Mouse (Mus musculus): ENCODE measurements around the gene H2-Ab1. TPM values are rescaled to one million over a fixed set of nuclear protein-coding genes. Genes with fewer than 3 reads are reported as not detected.
"Not testable (repeated sequence)": the region's sequence is repeated elsewhere in the genome, so short reads cannot be mapped to it uniquely, and the experiment has no call there.

H2-Ab1 gene
- polyA plus RNA-seq, 1 experiment from 2014 or later, result 22.9 TPM

DNA sequence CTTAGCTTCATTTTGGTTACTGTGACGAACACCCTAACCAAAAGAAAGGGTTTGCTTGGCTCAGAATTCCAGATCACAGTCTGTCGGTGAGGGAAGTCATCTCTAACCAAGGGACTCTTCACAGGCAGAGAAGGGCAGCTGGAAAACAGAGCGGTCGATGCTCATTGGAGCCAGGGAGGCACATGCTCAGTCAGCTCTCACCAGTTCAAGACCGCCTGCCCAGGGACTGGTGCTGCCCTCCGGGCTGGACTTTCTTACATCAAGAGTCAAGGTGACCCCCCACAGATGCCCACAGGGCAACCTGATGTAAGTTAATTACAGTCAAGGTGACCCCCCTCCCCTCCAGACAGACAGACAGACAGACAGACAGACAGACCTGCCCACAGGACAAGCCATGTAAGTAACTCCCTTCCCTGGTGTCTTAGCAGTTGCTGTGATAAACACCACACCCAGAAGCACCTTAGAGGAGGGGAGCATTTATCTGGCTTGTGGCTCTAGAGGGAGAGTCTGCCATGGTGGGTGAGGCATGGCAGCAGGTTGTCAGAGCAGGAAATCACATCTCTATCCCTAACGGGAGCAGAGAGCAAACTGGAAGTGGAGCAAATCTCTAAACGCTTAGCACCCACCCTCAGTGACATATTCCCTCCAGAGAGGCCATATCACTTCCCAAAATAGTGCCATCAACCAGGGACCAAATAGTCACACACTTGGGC, 40.1 kb upstream of the H2-Ab1 start:
- 88% methylated on average over 8 of the region's 8 CpGs for WGBS
- no peak overlapping the region for H3K27ac ChIP-seq (ENCODE audit: low read depth, low read length)
- no peak for ATAC-seq (ENCODE audit: low FRiP score, low TSS enrichment)
- H3K9me3 ChIP-seq (ENCODE audit: control insufficient read depth, low read length), result no peaks in the 10 kb centered on the region; the same call in 1 of the 2 replicates
- no peaks in the 10 kb centered on the region for H3K36me3 ChIP-seq (ENCODE audit: control insufficient read depth, insufficient read depth, low read length)
- H3K4me3 ChIP-seq (ENCODE audit: low read length), result no peak overlapping the region
- H3K4me1 ChIP-seq (ENCODE audit: control insufficient read depth, insufficient read depth, low read length), result no peaks in the 10 kb centered on the region
- no peak overlapping the region for H3K9ac ChIP-seq (ENCODE audit: low read depth, low read length)
- no peak overlapping the region for H3K4me2 ChIP-seq (replicated peaks; ENCODE audit: low read depth, low read length)
- peaks cover 26% of the 10 kb centered on the region for H3K27me3 ChIP-seq (ENCODE audit: control insufficient read depth, insufficient read depth, low read length)

DNA sequence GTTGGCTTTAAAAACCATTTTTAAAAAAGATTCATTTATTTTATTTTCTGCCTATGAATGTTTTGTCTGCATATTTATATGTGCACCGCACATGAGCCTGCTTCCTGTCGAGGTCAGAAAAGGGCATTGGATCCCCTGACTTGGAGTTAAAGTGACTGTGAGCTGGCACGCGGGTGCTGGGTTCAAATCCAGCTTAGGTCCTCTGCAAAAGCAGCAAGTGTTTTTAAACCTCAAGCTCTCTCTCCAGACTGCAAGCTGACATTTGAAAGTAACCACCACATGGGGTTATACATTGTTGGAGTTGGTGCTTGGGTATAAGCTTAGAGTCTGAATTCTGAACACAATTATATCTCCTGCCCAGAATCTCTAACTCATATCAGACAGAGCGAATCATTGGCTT, 39.5 kb upstream of the H2-Ab1 start:
- H3K27me3 ChIP-seq (ENCODE audit: control insufficient read depth, insufficient read depth, low read length), result peaks cover 20% of the 10 kb centered on the region
- no peak overlapping the region for H3K4me3 ChIP-seq (ENCODE audit: low read length)
- no peak overlapping the region for H3K4me2 ChIP-seq (replicated peaks; ENCODE audit: low read depth, low read length)
- no peak for ATAC-seq (ENCODE audit: low FRiP score, low TSS enrichment)
- WGBS, result 91% methylated on average over 5 of the region's 5 CpGs
- H3K9me3 ChIP-seq (ENCODE audit: control insufficient read depth, low read length), result no peaks in the 10 kb centered on the region; the same call in 1 of the 2 replicates
- no peaks in the 10 kb centered on the region for H3K36me3 ChIP-seq (ENCODE audit: control insufficient read depth, insufficient read depth, low read length)
- H3K27ac ChIP-seq (ENCODE audit: low read depth, low read length), result no peak overlapping the region
- H3K9ac ChIP-seq (ENCODE audit: low read depth, low read length), result no peak overlapping the region
- no peaks in the 10 kb centered on the region for H3K4me1 ChIP-seq (ENCODE audit: control insufficient read depth, insufficient read depth, low read length)

DNA sequence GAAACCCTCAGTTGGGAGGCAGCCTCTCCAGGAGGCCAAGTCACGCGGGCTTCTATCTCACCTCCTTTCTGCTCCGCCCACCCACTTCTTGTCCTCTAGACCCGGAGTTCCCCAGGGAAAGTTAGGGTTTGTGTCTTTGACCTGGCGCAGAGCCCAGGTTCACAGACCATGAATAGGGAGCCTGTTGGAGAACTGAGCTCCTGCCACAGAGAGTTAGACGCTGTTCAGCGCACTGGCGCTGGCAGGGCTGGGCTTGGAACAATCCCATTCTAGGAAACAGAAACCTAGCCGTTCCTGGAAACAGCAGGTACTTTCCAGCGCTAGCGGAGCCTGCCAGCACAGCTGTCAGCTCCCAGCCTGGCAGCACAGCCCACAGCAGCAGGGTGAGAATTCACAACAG, 38.8 kb upstream of the H2-Ab1 start:
- Histone ChIP-seq H3K9me3 (ENCODE audit: control insufficient read depth, low read length) (no peaks in the 10 kb centered on the region; the same call in 1 of the 2 replicates), H3K27me3 (ENCODE audit: control insufficient read depth, insufficient read depth, low read length) (peaks cover 13% of the 10 kb centered on the region), H3K4me1 (ENCODE audit: control insufficient read depth, insufficient read depth, low read length) (no peaks in the 10 kb centered on the region), H3K9ac (ENCODE audit: low read depth, low read length) (no peak overlapping the region), H3K4me2 (replicated peaks; ENCODE audit: low read depth, low read length) (no peak overlapping the region), H3K27ac (ENCODE audit: low read depth, low read length) (no peak overlapping the region), H3K36me3 (ENCODE audit: control insufficient read depth, insufficient read depth, low read length) (no peaks in the 10 kb centered on the region), H3K4me3 (ENCODE audit: low read length) (no peak overlapping the region)
- no peak for ATAC-seq (ENCODE audit: low FRiP score, low TSS enrichment)
- 83% methylated on average over 11 of the region's 11 CpGs for WGBS

DNA sequence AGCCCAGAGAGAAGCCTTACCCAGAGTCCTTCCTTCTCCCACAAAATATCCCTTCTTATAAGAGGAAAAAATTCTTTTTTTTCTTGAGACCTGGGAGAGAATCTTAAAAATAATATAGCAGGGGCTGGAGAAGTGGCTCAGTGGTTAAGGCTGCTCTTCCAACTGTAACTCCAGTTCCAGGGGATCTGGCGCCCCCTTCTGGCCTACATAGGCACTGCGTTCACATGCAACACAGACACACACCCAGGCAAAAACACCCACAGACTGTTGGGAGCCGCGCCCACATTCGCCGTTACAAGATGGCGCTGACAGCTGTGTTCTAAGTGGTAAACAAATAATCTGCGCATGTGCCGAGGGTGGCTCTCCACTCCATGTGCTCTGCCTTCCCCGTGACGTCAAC, 38.4 kb upstream of the H2-Ab1 start:
- not testable (repeated sequence) for ATAC-seq (ENCODE audit: low FRiP score, low TSS enrichment); H3K4me1 ChIP-seq (ENCODE audit: control insufficient read depth, insufficient read depth, low read length); H3K27ac ChIP-seq (ENCODE audit: low read depth, low read length); H3K4me2 ChIP-seq (replicated peaks; ENCODE audit: low read depth, low read length); H3K9me3 ChIP-seq (ENCODE audit: control insufficient read depth, low read length); H3K27me3 ChIP-seq (ENCODE audit: control insufficient read depth, insufficient read depth, low read length); H3K4me3 ChIP-seq (ENCODE audit: low read length); H3K36me3 ChIP-seq (ENCODE audit: control insufficient read depth, insufficient read depth, low read length); H3K9ac ChIP-seq (ENCODE audit: low read depth, low read length)
- 90% methylated on average over 7 of the region's 11 CpGs for WGBS

DNA sequence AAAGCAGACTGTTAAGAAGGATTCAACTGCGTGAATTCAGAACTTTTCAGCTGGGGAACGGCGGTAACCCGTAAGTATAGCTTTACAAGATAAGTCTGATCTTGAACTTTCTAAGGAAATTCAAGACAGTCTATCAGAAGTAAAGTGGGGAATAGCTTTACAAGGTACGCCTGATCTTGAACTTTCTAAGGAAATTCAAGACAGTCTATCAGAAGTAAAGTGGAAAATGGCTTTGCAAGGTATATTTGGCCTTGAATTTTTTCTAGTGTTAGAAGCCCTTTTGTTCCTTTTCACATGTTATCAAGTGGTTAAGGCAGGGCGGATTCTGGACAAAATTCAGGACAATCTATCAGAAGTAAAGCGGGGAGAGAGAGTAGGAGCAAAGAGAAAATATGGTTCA, 37.7 kb upstream of the H2-Ab1 start:
- not testable (repeated sequence) for H3K36me3 ChIP-seq (ENCODE audit: control insufficient read depth, insufficient read depth, low read length); H3K27me3 ChIP-seq (ENCODE audit: control insufficient read depth, insufficient read depth, low read length); H3K9me3 ChIP-seq (ENCODE audit: control insufficient read depth, low read length); H3K9ac ChIP-seq (ENCODE audit: low read depth, low read length); H3K27ac ChIP-seq (ENCODE audit: low read depth, low read length); ATAC-seq (ENCODE audit: low FRiP score, low TSS enrichment); H3K4me1 ChIP-seq (ENCODE audit: control insufficient read depth, insufficient read depth, low read length); H3K4me3 ChIP-seq (ENCODE audit: low read length); H3K4me2 ChIP-seq (replicated peaks; ENCODE audit: low read depth, low read length)
- WGBS, result 97% methylated on average over 3 of the region's 7 CpGs

DNA sequence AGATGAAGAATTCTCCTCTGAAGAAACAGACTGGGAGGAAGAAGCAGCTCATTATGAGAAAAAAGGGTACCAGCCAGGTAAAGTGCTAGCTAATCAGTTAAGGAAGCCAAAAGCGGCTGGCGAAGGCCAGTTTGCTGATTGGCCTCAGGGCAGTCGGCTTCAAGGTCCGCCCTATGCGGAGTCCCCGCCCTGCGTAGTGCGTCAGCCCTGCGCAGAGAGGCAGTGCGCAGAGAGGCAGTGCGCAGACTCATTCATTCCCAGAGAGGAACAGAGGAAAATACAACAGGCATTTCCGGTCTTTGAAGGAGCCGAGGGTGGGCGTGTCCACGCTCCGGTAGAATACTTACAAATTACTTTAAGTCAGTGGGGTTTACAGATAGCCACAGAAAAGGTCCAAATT, 37.1 kb upstream of the H2-Ab1 start:
- not testable (repeated sequence) for H3K4me1 ChIP-seq (ENCODE audit: control insufficient read depth, insufficient read depth, low read length); H3K4me2 ChIP-seq (replicated peaks; ENCODE audit: low read depth, low read length); H3K27me3 ChIP-seq (ENCODE audit: control insufficient read depth, insufficient read depth, low read length); H3K9ac ChIP-seq (ENCODE audit: low read depth, low read length); H3K27ac ChIP-seq (ENCODE audit: low read depth, low read length); ATAC-seq (ENCODE audit: low FRiP score, low TSS enrichment); H3K4me3 ChIP-seq (ENCODE audit: low read length); H3K9me3 ChIP-seq (ENCODE audit: control insufficient read depth, low read length); H3K36me3 ChIP-seq (ENCODE audit: control insufficient read depth, insufficient read depth, low read length)
- WGBS, result no CpG with 5 or more reads among the region's 16 CpGs

DNA sequence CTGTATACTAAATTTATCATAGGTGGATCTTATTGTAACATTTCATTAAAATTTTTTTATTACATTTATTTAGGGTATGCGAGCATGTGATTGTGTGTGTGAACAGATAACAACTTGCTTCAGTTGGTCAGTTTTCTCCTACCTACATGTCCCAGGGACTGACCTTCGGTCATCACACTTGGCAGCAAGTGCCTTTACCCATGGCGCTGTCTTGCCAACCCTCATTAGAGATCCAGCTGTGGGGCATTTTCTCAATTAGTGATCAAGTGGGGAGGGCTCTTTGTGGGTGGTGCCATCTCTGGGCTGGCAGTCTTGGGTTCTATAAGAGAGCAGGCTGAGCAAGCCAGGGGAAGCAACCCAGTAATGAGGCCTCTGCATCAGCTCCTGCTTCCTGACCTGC, 32.7 kb upstream of the H2-Ab1 start:
- ATAC-seq (ENCODE audit: low FRiP score, low TSS enrichment), result no peak
- no peaks in the 10 kb centered on the region for H3K36me3 ChIP-seq (ENCODE audit: control insufficient read depth, insufficient read depth, low read length)
- H3K27me3 ChIP-seq (ENCODE audit: control insufficient read depth, insufficient read depth, low read length), result no peaks in the 10 kb centered on the region
- H3K9ac ChIP-seq (ENCODE audit: low read depth, low read length), result no peak overlapping the region
- peaks cover 10% of the 10 kb centered on the region for H3K9me3 ChIP-seq (ENCODE audit: control insufficient read depth, low read length)
- no peak overlapping the region for H3K27ac ChIP-seq (ENCODE audit: low read depth, low read length)
- no peaks in the 10 kb centered on the region for H3K4me1 ChIP-seq (ENCODE audit: control insufficient read depth, insufficient read depth, low read length)
- no peak overlapping the region for H3K4me2 ChIP-seq (replicated peaks; ENCODE audit: low read depth, low read length)
- no peak overlapping the region for H3K4me3 ChIP-seq (ENCODE audit: low read length)
- WGBS, result 90% methylated on average over 3 of the region's 3 CpGs

DNA sequence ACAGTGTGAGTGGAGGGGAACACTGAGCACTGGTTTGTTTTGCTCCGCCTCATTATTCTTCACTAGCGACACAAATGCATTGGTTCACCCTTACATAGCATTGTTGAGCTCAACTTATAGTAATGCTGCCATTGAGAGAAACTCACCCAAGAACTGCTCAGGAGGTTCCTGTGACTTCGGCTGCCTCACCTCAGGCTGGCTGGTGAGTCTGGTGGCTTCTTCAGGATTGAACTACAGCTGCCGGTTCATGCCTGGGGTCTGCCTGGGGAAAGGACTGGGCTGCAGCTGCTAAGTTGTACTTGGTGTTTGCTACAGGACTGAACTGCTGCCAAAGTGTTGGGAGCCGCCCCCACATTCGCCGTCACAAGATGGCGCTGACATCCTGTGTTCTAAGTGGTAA, 32.1 kb upstream of the H2-Ab1 start:
- H3K27ac ChIP-seq (ENCODE audit: low read depth, low read length), result no peak overlapping the region
- no peaks in the 10 kb centered on the region for H3K27me3 ChIP-seq (ENCODE audit: control insufficient read depth, insufficient read depth, low read length)
- 98% methylated on average over 8 of the region's 8 CpGs for WGBS
- H3K4me3 ChIP-seq (ENCODE audit: low read length), result no peak overlapping the region
- ATAC-seq (ENCODE audit: low FRiP score, low TSS enrichment), result no peak
- no peaks in the 10 kb centered on the region for H3K4me1 ChIP-seq (ENCODE audit: control insufficient read depth, insufficient read depth, low read length)
- H3K9me3 ChIP-seq (ENCODE audit: control insufficient read depth, low read length), result peaks cover 10% of the 10 kb centered on the region
- H3K36me3 ChIP-seq (ENCODE audit: control insufficient read depth, insufficient read depth, low read length), result no peaks in the 10 kb centered on the region
- H3K9ac ChIP-seq (ENCODE audit: low read depth, low read length), result no peak overlapping the region
- no peak overlapping the region for H3K4me2 ChIP-seq (replicated peaks; ENCODE audit: low read depth, low read length)

DNA sequence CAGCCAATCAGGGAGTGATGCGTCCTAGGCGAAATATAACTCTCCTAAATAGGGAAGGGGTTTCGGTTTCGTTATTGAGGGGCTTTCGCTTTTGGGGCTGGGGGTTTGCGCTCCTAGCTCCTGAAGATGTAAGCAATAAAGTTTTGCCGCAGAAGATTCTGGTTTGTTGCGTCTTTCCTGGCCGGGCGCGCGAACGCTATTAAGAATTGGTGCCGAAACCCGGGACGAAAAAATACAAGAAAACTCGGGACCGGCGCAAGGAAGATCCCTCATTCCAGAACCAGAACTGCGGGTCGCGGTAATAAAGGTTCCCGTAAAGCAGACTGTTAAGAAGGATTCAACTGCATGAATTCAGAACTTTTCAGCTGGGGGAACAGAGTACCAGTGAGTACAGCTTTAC, 31.6 kb upstream of the H2-Ab1 start:
- not testable (repeated sequence) for ATAC-seq (ENCODE audit: low FRiP score, low TSS enrichment); H3K27me3 ChIP-seq (ENCODE audit: control insufficient read depth, insufficient read depth, low read length)
- 99% methylated on average over 12 of the region's 23 CpGs for WGBS

More for the DNA sequence above, 31.6 kb upstream of the H2-Ab1 start:
- H3K4me2 ChIP-seq (replicated peaks; ENCODE audit: low read depth, low read length); H3K4me3 ChIP-seq (ENCODE audit: low read length); H3K4me1 ChIP-seq (ENCODE audit: control insufficient read depth, insufficient read depth, low read length); H3K27ac ChIP-seq (ENCODE audit: low read depth, low read length); H3K9ac ChIP-seq (ENCODE audit: low read depth, low read length); H3K36me3 ChIP-seq (ENCODE audit: control insufficient read depth, insufficient read depth, low read length): not testable (repeated sequence)
- H3K9me3 ChIP-seq (ENCODE audit: control insufficient read depth, low read length), result peaks cover 10% of the 10 kb centered on the region

Data from kidney, embryonic 14.5 days (tissue).